Mouse (Mus musculus) right cerebral cortex, postnatal 10 days (tissue): ENCODE data around the gene P2rx3.
A peak's percentile ranks its signal among the peaks of the same experiment; 100 is the strongest.

Experiments used
- DNase-seq, 2 experiments: peaks; one replicate each; pipeline ENCODE4 v3.0.0; 2021; ENCODE audit warnings: low spot score in 2 of 2

P2rx3 gene

GRCm38 (mm10) chr2:85037047-85038026 lies at the start of gene P2rx3, which contains the start of gene Ssrp1:
TSS of gene P2rx3 (minus strand) at chr2:85037462.
TSS of gene Ssrp1 (plus strand) at chr2:85037234.
- DNase-seq: peak; percentile 95 to 96

GRCm38 (mm10) chr2:85073751-85074150 lies 36.5 kb upstream of the P2rx3 start:
- no peak for DNase-seq

- DNase-seq: no peak
Observed at GRCm38 (mm10) chr2:85071921-85072320, 34.7 kb upstream of the P2rx3 start.

DNA sequence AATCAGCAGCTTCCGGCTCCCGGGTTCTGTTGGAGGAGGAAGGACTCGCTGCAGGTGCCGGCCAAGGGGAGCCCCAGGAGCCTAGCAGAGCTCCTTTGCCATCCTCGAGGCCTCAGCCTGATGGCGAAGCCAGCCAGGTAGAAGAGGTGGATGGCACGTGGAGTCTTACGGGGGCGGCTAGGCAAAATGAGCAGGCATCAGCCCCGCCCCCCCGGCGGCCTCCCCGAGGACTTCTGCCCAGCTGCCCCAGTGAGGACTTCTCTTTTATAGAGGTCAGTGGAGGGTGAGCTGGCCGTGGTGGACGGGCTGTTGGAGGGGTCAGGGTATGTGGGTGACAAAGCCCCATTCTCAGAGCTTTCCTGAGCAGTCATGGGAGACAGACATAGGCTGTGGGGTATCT lies 32.8 kb upstream of the P2rx3 start:
- no peak for DNase-seq

DNA sequence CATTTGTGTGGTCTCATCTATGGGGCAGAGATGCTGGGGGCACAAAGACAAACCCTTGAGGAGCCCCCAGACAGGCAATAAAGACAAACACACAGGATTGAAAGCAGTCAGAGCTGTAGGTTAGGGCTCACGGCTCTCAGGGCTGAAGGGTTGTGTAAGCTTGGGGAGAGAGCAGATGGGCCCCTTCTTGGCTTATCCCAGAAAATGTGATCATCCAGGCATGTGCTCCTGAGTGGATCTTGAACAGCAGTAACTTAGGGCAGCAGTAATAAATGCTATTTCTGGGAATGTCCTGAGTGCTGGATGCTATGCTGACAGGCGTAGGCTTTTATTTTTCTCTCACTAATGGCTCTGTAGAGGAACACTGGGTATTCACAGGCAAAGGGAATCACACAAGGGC lies 31.4 kb upstream of the P2rx3 start:
- DNase-seq: no peak

- DNase-seq: no peak
Observed at GRCm38 (mm10) chr2:85067903-85068625, 30.8 kb upstream of the P2rx3 start.

GRCm38 (mm10) chr2:85066937-85067336 lies 29.7 kb upstream of the P2rx3 start:
- no peak for DNase-seq

GRCm38 (mm10) chr2:85065141-85065875 lies 28.0 kb upstream of the P2rx3 start:
- DNase-seq: no peak

- peak in 1 of 2 experiments; percentile 34 for DNase-seq
Observed at GRCm38 (mm10) chr2:85061107-85061541, 23.9 kb upstream of the P2rx3 start.

DNA sequence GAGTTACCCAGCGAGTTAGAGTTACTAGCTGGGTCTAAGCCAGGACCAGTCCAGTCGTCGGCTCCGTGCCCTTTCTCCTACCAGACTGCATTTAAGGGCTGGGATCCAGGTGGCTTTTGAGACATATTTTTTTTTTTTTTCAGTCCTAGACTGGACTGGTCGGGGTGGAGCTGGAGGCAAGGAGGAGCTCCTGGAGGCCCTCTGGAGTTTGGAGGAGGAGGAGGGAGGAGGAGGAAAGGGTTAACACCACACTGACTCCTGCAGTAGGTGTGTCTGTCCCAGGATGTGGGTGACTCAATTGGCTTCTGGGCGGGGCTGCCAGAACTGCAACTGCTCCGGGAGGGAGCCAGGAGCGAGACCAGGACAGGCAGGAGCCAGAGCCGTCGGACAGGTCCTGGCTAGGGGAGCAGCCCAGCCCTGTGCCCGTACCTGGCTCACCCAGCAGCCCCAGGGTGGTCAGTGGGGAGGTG lies 23.4 kb upstream of the P2rx3 start:
- peak in 1 of 2 experiments; percentile 29 for DNase-seq

GRCm38 (mm10) chr2:85059677-85060076 lies 22.4 kb upstream of the P2rx3 start:
- no peak for DNase-seq

- no peak for DNase-seq
Observed at GRCm38 (mm10) chr2:85056711-85057110, 19.4 kb upstream of the P2rx3 start.

DNA sequence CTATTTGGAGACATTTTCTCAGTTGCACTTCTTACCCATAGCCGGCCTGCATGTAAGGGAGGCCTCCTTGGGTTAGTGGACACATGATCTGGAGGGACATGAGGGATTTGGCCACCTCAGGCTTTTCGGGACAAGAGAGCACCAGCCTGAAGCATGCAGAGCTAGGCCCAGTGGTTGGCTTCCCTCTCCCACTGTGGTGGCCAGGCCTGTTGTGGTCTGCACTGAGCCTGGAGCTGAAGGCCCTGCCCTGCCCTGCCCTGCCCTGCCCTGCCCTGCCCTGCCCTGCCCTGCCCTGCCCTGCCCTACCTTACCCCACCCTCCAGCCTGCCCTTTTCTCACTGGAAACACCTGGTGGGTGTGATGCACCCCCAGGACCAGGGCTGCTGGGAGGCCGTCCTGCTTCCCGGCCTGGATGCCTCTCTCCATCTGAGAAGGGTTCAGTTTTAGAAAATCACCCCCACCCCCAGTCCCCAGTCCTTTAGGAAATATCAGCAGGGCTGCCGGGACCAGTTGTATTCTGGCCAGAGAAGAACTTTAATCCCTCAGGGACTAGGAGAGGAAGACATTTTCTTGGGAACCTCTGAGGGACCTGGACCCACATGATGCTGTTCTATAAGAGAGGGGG lies 16.0 kb upstream of the P2rx3 start:
- DNase-seq: no peak

- peak in 1 of 2 experiments; percentile 58 for DNase-seq
Observed at GRCm38 (mm10) chr2:85050746-85051145, 13.5 kb upstream of the P2rx3 start.

GRCm38 (mm10) chr2:85050001-85050634 lies 12.9 kb upstream of the P2rx3 start:
- DNase-seq: peak; percentile 67

- DNase-seq: no peak
Observed at GRCm38 (mm10) chr2:85049277-85049676, 12.0 kb upstream of the P2rx3 start.

DNA sequence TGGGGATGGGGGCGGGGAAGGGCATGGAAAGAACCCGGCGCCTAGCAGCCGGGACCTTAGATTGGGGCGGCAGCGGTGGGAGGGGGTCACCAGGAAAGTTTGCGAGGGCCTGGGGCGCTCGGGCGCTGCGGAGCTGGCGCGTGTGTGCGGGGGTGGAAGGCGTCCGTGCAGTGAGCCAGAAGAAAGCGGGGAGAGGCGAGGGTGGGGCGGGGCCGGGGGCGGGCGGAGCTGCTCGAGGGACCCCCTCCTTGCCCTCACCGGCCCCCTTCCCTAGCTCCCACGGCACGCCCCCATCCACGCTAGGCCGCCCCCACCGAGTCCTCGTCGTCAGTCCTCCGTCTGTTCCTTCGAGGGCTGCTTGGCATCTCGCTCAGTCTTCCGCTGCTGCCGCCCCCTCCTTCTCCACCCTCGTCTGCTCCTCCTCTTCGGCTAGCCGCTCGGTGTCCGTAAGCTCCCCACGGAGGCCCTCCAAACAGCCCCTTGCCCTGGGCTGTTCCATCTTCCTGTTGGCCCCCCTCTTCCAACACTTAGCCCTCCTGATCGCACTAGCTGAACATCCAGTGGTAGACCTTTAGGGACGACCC lies 11.0 kb upstream of the P2rx3 start:
- DNase-seq: peak; percentile 87

DNA sequence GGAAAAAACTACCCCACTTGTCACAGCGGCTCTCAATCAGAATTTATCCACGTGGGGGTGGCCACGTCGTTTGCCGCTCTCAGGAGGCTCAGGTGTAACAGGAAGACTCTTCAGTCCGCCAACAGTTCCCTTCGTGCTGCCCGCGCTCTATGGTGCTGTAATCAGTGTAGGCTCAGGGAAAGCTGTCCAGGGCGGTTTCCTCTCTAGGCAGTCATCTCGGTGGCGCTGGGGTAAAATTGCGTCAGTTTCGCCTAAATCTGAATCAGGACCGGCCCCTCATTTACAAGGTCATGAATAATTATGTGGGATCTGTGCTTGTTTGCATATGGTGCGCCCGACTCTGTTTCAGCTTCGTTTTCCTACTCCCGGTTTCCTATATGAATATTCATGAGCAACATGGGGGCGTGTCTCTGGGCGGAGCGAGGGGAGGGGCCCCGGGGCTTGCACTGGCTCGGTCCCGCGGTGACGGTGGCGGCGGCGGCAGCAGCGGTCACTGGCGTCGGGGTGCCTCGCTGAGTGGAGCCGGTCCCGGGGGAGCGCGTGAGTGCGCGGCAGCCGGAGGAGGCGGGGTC lies 10.4 kb upstream of the P2rx3 start, which contains the start of gene Tnks1bp1:
Gene Tnks1bp1, plus strand, starts transcription at position 427 of the 572 bp plus-strand sequence.
- DNase-seq: peak; percentile 94 to 96

GRCm38 (mm10) chr2:85047081-85047480 lies 9.8 kb upstream of the P2rx3 start:
- DNase-seq: no peak

- DNase-seq: no peak
Observed at GRCm38 (mm10) chr2:85046222-85046621, 9.0 kb upstream of the P2rx3 start.
